8 mouse cellular contexts compared by ENCODE assay signal in the genomic region with DNA sequence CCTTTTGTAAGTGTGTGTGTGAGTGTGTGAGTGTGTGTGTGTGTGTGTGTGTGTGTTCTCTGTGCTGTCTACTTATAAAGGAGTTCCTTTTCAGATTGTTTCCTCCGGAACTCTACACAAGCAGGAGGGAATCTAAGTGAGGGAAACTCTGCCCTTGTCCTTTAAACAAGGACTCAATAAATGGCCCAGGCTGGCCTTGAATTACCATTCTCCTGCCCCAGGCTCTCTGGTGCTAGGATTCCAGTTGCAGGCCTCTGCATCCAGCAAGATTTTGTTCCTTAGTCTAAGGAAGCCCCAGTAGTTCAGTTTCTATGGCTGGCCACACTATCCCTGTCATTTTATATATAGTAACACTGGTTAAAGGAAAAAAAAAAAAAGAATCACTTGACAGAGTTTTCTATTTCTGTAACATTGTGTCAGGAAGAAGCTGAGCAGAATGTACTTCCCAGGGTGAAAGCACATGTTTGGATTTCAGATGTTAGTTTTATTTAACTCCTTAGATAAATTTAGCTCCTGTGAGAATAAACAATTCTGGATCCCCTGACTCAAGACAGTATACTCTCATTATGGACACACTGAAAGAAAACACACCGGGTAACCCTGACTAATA. TPM values are rescaled to one million over a fixed set of nuclear protein-coding genes. Genes with fewer than 3 reads are reported as not detected.
DNase-seq lines count a peak whose midpoint lies in the region; ATAC-seq and TF ChIP-seq lines count a peak whose summit lies in the region.

No protein-coding gene starts in this region.

- H3K4me1 ChIP-seq in embryonic fibroblast, embryonic 13.5 days (ENCODE audit: control insufficient read depth, insufficient read depth, low read length): peaks cover 20% of the 10 kb centered on the region
- H3K4me1 ChIP-seq in intestine, embryonic 16.5 days (ENCODE audit: control insufficient read depth, insufficient read depth, low read length): peaks cover 23% of the 10 kb centered on the region
- H3K4me1 ChIP-seq in olfactory bulb, adult 2 months (ENCODE audit: control insufficient read depth, insufficient read depth, low read length): peaks cover 20% of the 10 kb centered on the region
- peaks cover 11% of the 10 kb centered on the region for H3K4me1 ChIP-seq in thymus, adult 2 months (replicated peaks; ENCODE audit: control insufficient read depth, insufficient read depth, low read length)

- no peak for TF ChIP-seq POLR2A in embryonic fibroblast, embryonic 13.5 days (IDR thresholded peaks at IDR 0.05; ENCODE audit: low read depth, low read length)
- no peak for TF ChIP-seq POLR2A in olfactory bulb, adult 2 months (IDR thresholded peaks at IDR 0.05; ENCODE audit: insufficient read depth, low read depth, low read length)
- TF ChIP-seq POLR2A in thymus, adult 2 months (IDR thresholded peaks at IDR 0.05; ENCODE audit: control insufficient read depth, extremely low read depth, insufficient read depth, low read length, poor library complexity): no peak

- H3K4me2 ChIP-seq in intestine, embryonic 16.5 days (ENCODE audit: low read depth, low read length): peak overlapping the region; percentile 70

- peak overlapping the region; percentile 75 for H3K4me3 ChIP-seq in left cerebral cortex, adult 2 months
- peak overlapping the region; percentile 66; the same call in 1 of the 2 replicates for H3K4me3 ChIP-seq in embryonic fibroblast, embryonic 13.5 days (ENCODE audit: insufficient read depth, low read length)
- H3K4me3 ChIP-seq in intestine, embryonic 16.5 days (ENCODE audit: low read length): peak overlapping the region; percentile 73
- H3K4me3 ChIP-seq in olfactory bulb, adult 2 months (ENCODE audit: insufficient read depth, low read depth, low read length): peak overlapping the region; percentile 91
- H3K4me3 ChIP-seq in thymus, adult 2 months (ENCODE audit: control insufficient read depth, insufficient read depth, low read length): no peak overlapping the region

- no peak for ATAC-seq in intestine, embryonic 16.5 days

- H3K27me3 ChIP-seq in intestine, embryonic 16.5 days (replicated peaks; ENCODE audit: control insufficient read depth, insufficient read depth, low read length): no peaks in the 10 kb centered on the region
- H3K27me3 ChIP-seq in thymus, adult 2 months (ENCODE audit: control insufficient read depth, insufficient read depth, low read length): no peaks in the 10 kb centered on the region

- peak overlapping the region; percentile 86 for H3K9ac ChIP-seq in intestine, embryonic 16.5 days (ENCODE audit: low read depth, low read length)

- no peaks in the 10 kb centered on the region for H3K36me3 ChIP-seq in intestine, embryonic 16.5 days (ENCODE audit: control insufficient read depth, insufficient read depth, low read length)
- no peaks in the 10 kb centered on the region for H3K36me3 ChIP-seq in thymus, adult 2 months (ENCODE audit: control insufficient read depth, insufficient read depth, low read length)

- no peaks in the 10 kb centered on the region for H3K9me3 ChIP-seq in intestine, embryonic 16.5 days (ENCODE audit: control insufficient read depth, low read length)

- intact Hi-C loops in left cerebral cortex, adult 2 months (cut with DNase I): loop anchor here (5.0 kb wide), 1 partner anchor 170 kb away; no protein-coding TSS in a partner anchor
- intact Hi-C loops in left cerebral cortex, postnatal 4 days (cut with DNase I): no loop called here
- intact Hi-C loops in left cerebral cortex, postnatal 10 days (cut with DNase I): no loop called here

- TF ChIP-seq CTCF in left cerebral cortex, adult 2 months (IDR thresholded peaks at IDR 0.05): no peak
- no peak for TF ChIP-seq CTCF in embryonic fibroblast, embryonic 13.5 days (IDR thresholded peaks at IDR 0.05; ENCODE audit: borderline replicate concordance, insufficient read depth, low read length)
- TF ChIP-seq CTCF in olfactory bulb, adult 2 months (IDR thresholded peaks at IDR 0.05; ENCODE audit: insufficient read depth, low read depth, low read length): no peak
- no peak for TF ChIP-seq CTCF in thymus, adult 2 months (IDR thresholded peaks at IDR 0.05; ENCODE audit: borderline replicate concordance, control insufficient read depth, extremely low read depth, insufficient read depth, low read length, poor library complexity)

- WGBS in intestine, embryonic 16.5 days: 23% methylated on average over 2 of the region's 2 CpGs
- WGBS in olfactory bulb, adult 2 months: 30% methylated on average over 2 of the region's 2 CpGs
- 46% methylated on average over 2 of the region's 2 CpGs for WGBS in thymus, adult 2 months

- DNase-seq in left cerebral cortex, adult 2 months (ENCODE audit: extremely low spot score in 1 of 2, low spot score in 2 of 2): no peak
- DNase-seq in left cerebral cortex, postnatal 4 days: no peak
- DNase-seq in thymus, adult 2 months: no peak
- no peak for DNase-seq in testis, postnatal 14 days (ENCODE audit: low spot score)
- no peak for DNase-seq in left cerebral cortex, postnatal 10 days (ENCODE audit: extremely low spot score in 1 of 2, low spot score in 2 of 2)

- peak overlapping the region; percentile 82 for H3K27ac ChIP-seq in left cerebral cortex, adult 2 months
- H3K27ac ChIP-seq in embryonic fibroblast, embryonic 13.5 days (ENCODE audit: insufficient read depth, low read length): no peak overlapping the region
- H3K27ac ChIP-seq in intestine, embryonic 16.5 days (ENCODE audit: low read length): peak overlapping the region; percentile 92
- H3K27ac ChIP-seq in olfactory bulb, adult 2 months (ENCODE audit: insufficient read depth, low read depth, low read length): peak overlapping the region; percentile 74
- H3K27ac ChIP-seq in thymus, adult 2 months (ENCODE audit: control insufficient read depth, insufficient read depth, low read length): no peak overlapping the region; the same call in 1 of the 2 replicates

RNA-seq across cellular contexts. Expression of a gene that starts 1.5 kb away (rescaled TPM):
- total RNA-seq in left cerebral cortex, adult 2 months (2021): 10 to 100 TPM; 93.9 to 94.5 TPM
- 100 to 1,000 TPM; 119 to 121 TPM for total RNA-seq in left cerebral cortex, postnatal 4 days (2021)
- polyA plus RNA-seq in embryonic fibroblast, embryonic 13.5 days (2011; ENCODE audit: insufficient read length, low read depth, missing spikeins): 20.4 TPM in 2 replicates
- polyA plus RNA-seq in intestine, embryonic 16.5 days (2015; fragmentation: Nextera tagmentation; extraction: Ambion mirVana): 379 and 381 TPM in 2 replicates
- polyA plus RNA-seq in olfactory bulb, adult 2 months (2012; ENCODE audit: insufficient read depth, insufficient read length, low replicate concordance, missing spikeins): not detected in 2 replicates
- polyA plus RNA-seq in thymus, adult 2 months (2012; rRNA removed): 93.7 and 133 TPM in 2 replicates
- total RNA-seq in left cerebral cortex, postnatal 10 days (2021): 100 to 1,000 TPM; 186 to 187 TPM

RNA-seq across cellular contexts. Expression of a gene that starts 42.3 kb away (rescaled TPM):
- 10 to 100 TPM; 17.4 to 20.4 TPM for total RNA-seq in left cerebral cortex, adult 2 months (2021)
- 10 to 100 TPM; 36.0 to 40.7 TPM for total RNA-seq in left cerebral cortex, postnatal 4 days (2021)
- polyA plus RNA-seq in embryonic fibroblast, embryonic 13.5 days (2011; ENCODE audit: insufficient read length, low read depth, missing spikeins): 18.2 and 22.9 TPM in 2 replicates
- polyA plus RNA-seq in intestine, embryonic 16.5 days (2015; fragmentation: Nextera tagmentation; extraction: Ambion mirVana): 204 and 245 TPM in 2 replicates
- not detected in 2 replicates for polyA plus RNA-seq in olfactory bulb, adult 2 months (2012; ENCODE audit: insufficient read depth, insufficient read length, low replicate concordance, missing spikeins)
- polyA plus RNA-seq in thymus, adult 2 months (2012; rRNA removed): 33.2 and 33.5 TPM in 2 replicates
- total RNA-seq in left cerebral cortex, postnatal 10 days (2021): 10 to 100 TPM; 22.8 to 24.4 TPM

Comparison
In these comparisons a context has a peak if more than half of its experiments do, and no peak if none do; other contexts are left out.
1. H3K27ac ChIP-seq: peak in left cerebral cortex, adult 2 months (single experiment), intestine, embryonic 16.5 days (single experiment) and olfactory bulb, adult 2 months (single experiment); none in embryonic fibroblast, embryonic 13.5 days (single experiment) and thymus, adult 2 months (single experiment).
2. RNA of a gene that starts 42.3 kb away (polyA plus RNA-seq): 204 to 245 TPM in intestine, embryonic 16.5 days, 33.2 to 33.5 TPM in thymus, adult 2 months and 18.2 to 22.9 TPM in embryonic fibroblast, embryonic 13.5 days; not detected in olfactory bulb, adult 2 months; every median in the first group is over 10 times any median in the second.